Mouse (Mus musculus): ENCODE data around the gene Agpat3. TPM values are rescaled to one million over a fixed set of nuclear protein-coding genes. Genes with fewer than 3 reads are reported as not detected.

Agpat3 gene
- total and polyA plus RNA-seq, 2 experiments from 2014 or later: 96.8 to 106 TPM

GRCm38 (mm10) chr10:78395377-78395776 is 43.1 kb upstream of the Agpat3 start:
- no peak overlapping the region for H3K9ac ChIP-seq (replicated peaks; ENCODE audit: low read length, poor library complexity, severe bottlenecking)
- DNase-seq (ENCODE audit: low spot score): no peak

DNA sequence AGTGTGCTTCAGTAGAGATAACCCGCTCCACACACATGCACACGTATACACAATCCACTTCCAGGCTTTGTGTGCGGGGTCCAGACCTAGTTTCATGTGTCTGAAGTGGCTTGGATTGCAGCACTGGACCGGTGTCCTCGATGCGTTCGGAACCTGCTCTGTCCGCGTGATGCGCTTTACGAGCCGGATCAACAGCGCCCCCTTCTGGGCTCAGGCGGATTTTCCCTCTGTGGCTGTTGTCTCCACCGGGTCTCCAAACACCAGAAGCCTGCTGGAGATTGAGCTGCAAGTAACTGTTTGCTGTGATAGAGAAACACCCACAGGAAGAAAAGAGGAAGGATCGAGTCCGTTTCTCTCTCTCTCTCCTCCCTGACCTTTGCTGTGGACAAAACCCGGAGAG is 39.8 kb upstream of the Agpat3 start:
- peak; percentile 89 for TF ChIP-seq CTCF (IDR thresholded peaks at IDR 0.05)
- H3K9ac ChIP-seq (replicated peaks; ENCODE audit: low read length, poor library complexity, severe bottlenecking): no peak overlapping the region; the same call in 1 of the 2 replicates
- H3K4me2 ChIP-seq (ENCODE audit: low read depth, low read length, poor library complexity, severe bottlenecking): no peak overlapping the region
- ATAC-seq (ENCODE audit: low FRiP score): no peak
- no peaks in the 10 kb centered on the region for H3K36me3 ChIP-seq (ENCODE audit: insufficient read depth, low read length)
- H3K4me1 ChIP-seq (ENCODE audit: insufficient read depth, low read length): 0 out of 2 replicates have a peak, but pooled peaks cover 4% of the 10 kb centered on the region
- no peaks in the 10 kb centered on the region for H3K9me3 ChIP-seq (ENCODE audit: low read length)
- DNase-seq (ENCODE audit: low spot score): peak; percentile 75
- 4% methylated on average over 18 of the region's 18 CpGs for WGBS
- no peak overlapping the region for H3K4me3 ChIP-seq (ENCODE audit: low read depth, low read length)
- H3K27me3 ChIP-seq (ENCODE audit: insufficient read depth, low read length): peaks cover 19% of the 10 kb centered on the region
- H3K27ac ChIP-seq (ENCODE audit: low read depth, low read length): no peak overlapping the region

More at GRCm38 (mm10) chr10:78395377-78395776, 43.1 kb upstream of the Agpat3 start:
- Histone ChIP-seq H3K27me3 (ENCODE audit: insufficient read depth, low read length) (peaks cover 17% of the 10 kb centered on the region), H3K27ac (ENCODE audit: low read depth, low read length) (peak overlapping the region; percentile 81), H3K4me1 (ENCODE audit: insufficient read depth, low read length) (peaks cover 4% of the 10 kb centered on the region; the same call in 1 of the 2 replicates), H3K4me2 (ENCODE audit: low read depth, low read length, poor library complexity, severe bottlenecking) (no peak overlapping the region), H3K9me3 (ENCODE audit: low read length) (no peaks in the 10 kb centered on the region), H3K4me3 (ENCODE audit: low read depth, low read length) (no peak overlapping the region), H3K36me3 (ENCODE audit: insufficient read depth, low read length) (peaks cover 9% of the 10 kb centered on the region)
- peak; percentile 29; the same call in 1 of the 2 replicates for ATAC-seq (ENCODE audit: low FRiP score)
- peak; percentile 67 for TF ChIP-seq CTCF (IDR thresholded peaks at IDR 0.05)
- 92% methylated on average over 3 of the region's 3 CpGs for WGBS

GRCm38 (mm10) chr10:78390982-78391470 is 38.7 kb upstream of the Agpat3 start:
- Histone ChIP-seq H3K9ac (replicated peaks; ENCODE audit: low read length, poor library complexity, severe bottlenecking) (no peak overlapping the region), H3K27me3 (ENCODE audit: insufficient read depth, low read length) (peaks cover 19% of the 10 kb centered on the region), H3K27ac (ENCODE audit: low read depth, low read length) (no peak overlapping the region), H3K4me1 (ENCODE audit: insufficient read depth, low read length) (0 out of 2 replicates have a peak, but pooled peaks cover 4% of the 10 kb centered on the region), H3K4me2 (ENCODE audit: low read depth, low read length, poor library complexity, severe bottlenecking) (no peak overlapping the region), H3K4me3 (ENCODE audit: low read depth, low read length) (no peak overlapping the region), H3K9me3 (ENCODE audit: low read length) (no peaks in the 10 kb centered on the region), H3K36me3 (ENCODE audit: insufficient read depth, low read length) (no peaks in the 10 kb centered on the region)
- DNase-seq (ENCODE audit: low spot score) (no peak), ATAC-seq (ENCODE audit: low FRiP score) (no peak)
- 27% methylated on average over 4 of the region's 4 CpGs for WGBS
- TF ChIP-seq CTCF (IDR thresholded peaks at IDR 0.05): no peak

GRCm38 (mm10) chr10:78388216-78388980 is 36.1 kb upstream of the Agpat3 start:
- H3K27ac ChIP-seq (ENCODE audit: low read depth, low read length): peak overlapping the region; percentile 47; the same call in 1 of the 2 replicates
- H3K9me3 ChIP-seq (ENCODE audit: low read length): no peaks in the 10 kb centered on the region
- H3K9ac ChIP-seq (replicated peaks; ENCODE audit: low read length, poor library complexity, severe bottlenecking): peak overlapping the region; percentile 24; the same call in 1 of the 2 replicates
- H3K4me3 ChIP-seq (ENCODE audit: low read depth, low read length): no peak overlapping the region
- no peak overlapping the region for H3K4me2 ChIP-seq (ENCODE audit: low read depth, low read length, poor library complexity, severe bottlenecking)
- no peaks in the 10 kb centered on the region for H3K4me1 ChIP-seq (ENCODE audit: insufficient read depth, low read length)
- ATAC-seq (ENCODE audit: low FRiP score) (peak; percentile 31; the same call in 1 of the 2 replicates), DNase-seq (ENCODE audit: low spot score) (peak; percentile 52)
- no peaks in the 10 kb centered on the region for H3K36me3 ChIP-seq (ENCODE audit: insufficient read depth, low read length)
- 59% methylated on average over 20 of the region's 20 CpGs for WGBS
- peaks cover 19% of the 10 kb centered on the region for H3K27me3 ChIP-seq (ENCODE audit: insufficient read depth, low read length)
- TF ChIP-seq CTCF (IDR thresholded peaks at IDR 0.05): no peak

- 74% methylated on average over 5 of the region's 5 CpGs for WGBS
- Histone ChIP-seq H3K27me3 (ENCODE audit: insufficient read depth, low read length) (0 out of 2 replicates have a peak, but pooled peaks cover 4% of the 10 kb centered on the region), H3K27ac (ENCODE audit: low read depth, low read length) (no peak overlapping the region), H3K9ac (replicated peaks; ENCODE audit: low read length, poor library complexity, severe bottlenecking) (no peak overlapping the region), H3K4me3 (ENCODE audit: low read depth, low read length) (no peak overlapping the region), H3K4me1 (ENCODE audit: insufficient read depth, low read length) (no peaks in the 10 kb centered on the region), H3K36me3 (ENCODE audit: insufficient read depth, low read length) (no peaks in the 10 kb centered on the region), H3K9me3 (ENCODE audit: low read length) (no peaks in the 10 kb centered on the region), H3K4me2 (ENCODE audit: low read depth, low read length, poor library complexity, severe bottlenecking) (no peak overlapping the region)
- DNase-seq (ENCODE audit: low spot score): no peak
- no peak for ATAC-seq (ENCODE audit: low FRiP score)
- no peak for TF ChIP-seq CTCF (IDR thresholded peaks at IDR 0.05)
These were observed 33.2 kb upstream of the Agpat3 start for GRCm38 (mm10) chr10:78385520-78385919.

- ATAC-seq (ENCODE audit: low FRiP score) (no peak), DNase-seq (ENCODE audit: low spot score) (no peak)
- no peak overlapping the region for H3K4me2 ChIP-seq (ENCODE audit: low read depth, low read length, poor library complexity, severe bottlenecking)
- H3K27me3 ChIP-seq (ENCODE audit: insufficient read depth, low read length): no peaks in the 10 kb centered on the region
- H3K4me1 ChIP-seq (ENCODE audit: insufficient read depth, low read length): no peaks in the 10 kb centered on the region
- 74% methylated on average over 3 of the region's 3 CpGs for WGBS
- no peak overlapping the region for H3K4me3 ChIP-seq (ENCODE audit: low read depth, low read length)
- no peak overlapping the region for H3K9ac ChIP-seq (replicated peaks; ENCODE audit: low read length, poor library complexity, severe bottlenecking)
- no peak overlapping the region for H3K27ac ChIP-seq (ENCODE audit: low read depth, low read length)
- H3K9me3 ChIP-seq (ENCODE audit: low read length): no peaks in the 10 kb centered on the region
- TF ChIP-seq CTCF (IDR thresholded peaks at IDR 0.05): no peak
- H3K36me3 ChIP-seq (ENCODE audit: insufficient read depth, low read length): no peaks in the 10 kb centered on the region
These were observed 31.3 kb upstream of the Agpat3 start for GRCm38 (mm10) chr10:78383567-78383966.

Measured in midbrain, postnatal 0 days (tissue).